Mouse (Mus musculus): ENCODE data around the gene Msmb.
"Not testable (repeated sequence)": the region's sequence is repeated elsewhere in the genome, so short reads cannot be mapped to it uniquely, and the experiment has no call there.

Msmb gene

DNA sequence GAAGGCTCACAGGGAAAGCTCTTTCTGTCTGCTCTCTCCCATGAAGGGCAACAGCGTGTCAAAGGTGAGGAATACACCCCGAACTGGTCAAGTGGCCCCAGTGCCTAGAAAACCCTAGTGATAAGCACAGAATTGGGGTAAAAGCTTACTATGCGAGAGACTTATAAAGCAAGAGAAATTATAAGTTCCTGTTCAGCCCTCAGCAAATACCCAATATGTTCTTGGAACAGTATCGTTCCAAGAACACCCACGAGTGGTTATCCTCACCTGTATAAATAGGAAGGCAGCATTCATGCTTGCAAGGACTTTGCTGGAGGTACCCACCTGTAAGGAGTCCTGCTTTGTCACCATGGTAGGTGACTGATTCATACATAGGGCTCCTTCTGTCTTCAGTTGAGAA lies at the start of gene Msmb:
Gene Msmb (plus strand): TSS at position 301 of the 400 bp plus-strand sequence.
- no peak for DNase-seq (ENCODE audit: low spot score in 2 of 2)

DNA sequence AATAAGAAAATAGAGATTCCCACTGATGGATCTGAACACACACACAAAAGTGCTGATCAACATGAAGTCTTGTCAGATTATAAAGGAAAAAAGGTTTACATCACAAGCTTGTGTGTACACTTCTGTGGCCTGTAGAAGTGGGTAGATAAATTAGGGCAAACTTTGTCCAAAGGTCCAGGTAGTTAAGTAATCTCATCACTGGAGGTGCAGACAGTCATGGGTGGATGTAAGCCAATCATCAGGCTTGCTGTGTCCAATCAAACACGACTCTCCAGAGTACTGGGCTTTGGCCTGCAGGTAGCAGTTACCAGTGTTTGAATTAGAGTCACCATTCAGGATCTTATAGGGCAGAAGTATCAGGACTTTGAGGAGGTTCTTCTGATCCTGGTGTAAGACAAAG lies 48.8 kb upstream of the Msmb start:
- no peak for DNase-seq (ENCODE audit: low spot score in 2 of 2)

DNA sequence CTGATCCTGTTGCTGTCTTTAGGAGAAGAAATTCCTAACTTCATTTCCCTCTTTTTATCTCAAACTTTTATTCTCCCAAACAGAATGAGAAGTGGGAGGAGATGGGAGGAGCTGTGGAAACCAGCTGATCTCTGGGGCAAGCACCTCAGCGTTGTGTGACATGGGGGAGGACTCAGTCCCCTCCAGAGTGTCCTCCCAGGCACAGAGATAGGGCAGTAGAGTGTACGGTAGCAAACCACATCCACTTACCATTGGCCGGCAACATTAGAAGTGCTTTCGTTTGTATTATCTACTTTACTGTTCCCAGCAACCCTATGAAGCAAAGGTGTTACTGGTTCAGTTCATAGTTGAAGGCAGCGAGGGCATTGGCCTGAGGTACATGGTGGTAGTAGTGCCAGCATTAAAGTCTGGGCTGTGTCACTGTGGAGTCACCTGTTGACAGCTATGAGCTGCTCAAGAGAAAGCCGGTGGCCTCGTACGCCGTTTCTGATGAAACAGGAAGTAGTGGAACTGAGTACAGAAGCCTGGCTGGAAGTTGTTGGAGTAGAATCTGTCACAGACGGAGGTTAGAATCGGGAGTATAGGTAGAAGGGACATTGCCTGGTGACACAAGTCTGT lies 48.2 kb upstream of the Msmb start:
- no peak for DNase-seq (ENCODE audit: low spot score in 2 of 2)

DNA sequence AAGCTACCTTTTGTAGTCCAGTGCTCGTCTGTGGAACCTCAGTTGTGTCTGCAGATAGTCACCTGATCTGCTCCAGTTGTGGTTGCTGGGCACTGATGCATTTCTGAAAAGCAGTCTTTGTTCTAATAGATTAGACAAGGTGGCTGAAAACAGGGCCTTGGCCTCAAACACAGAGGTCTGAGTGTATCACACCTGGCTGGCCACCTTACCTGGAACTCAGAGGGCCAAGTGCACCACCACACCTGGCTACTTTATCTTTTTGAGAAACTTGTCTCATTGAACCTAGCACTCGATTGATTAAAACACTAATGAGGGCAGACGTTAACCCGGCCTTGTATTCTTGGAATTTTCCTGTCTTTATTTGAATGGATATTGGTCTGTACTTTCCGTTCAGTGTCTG lies 46.2 kb upstream of the Msmb start:
- DNase-seq (ENCODE audit: low spot score in 2 of 2), result no peak

GRCm38 (mm10) chr14:32096740-32097139 lies 45.1 kb upstream of the Msmb start:
- DNase-seq (ENCODE audit: low spot score in 2 of 2), result no peak

DNA sequence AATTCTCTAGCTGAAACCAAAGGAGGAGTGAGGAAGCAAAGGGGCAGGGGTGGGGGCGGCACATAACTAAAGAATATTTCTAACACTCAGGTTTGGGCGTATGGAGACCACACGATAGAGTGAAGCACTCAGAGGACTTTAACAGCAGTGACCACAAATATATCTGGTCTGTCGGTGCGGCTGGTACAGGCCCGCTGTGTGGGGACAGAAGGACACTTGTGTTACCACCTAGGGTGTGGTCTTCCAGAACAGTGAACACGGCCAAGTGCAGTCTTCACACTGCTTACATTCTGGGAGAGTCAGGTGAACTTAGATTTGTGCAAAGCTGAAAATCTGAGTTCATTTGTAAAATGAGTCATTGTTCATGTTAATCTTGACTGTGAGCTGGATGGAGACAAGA lies 44.1 kb upstream of the Msmb start:
- no peak for DNase-seq (ENCODE audit: low spot score in 2 of 2)

- no peak for DNase-seq (ENCODE audit: low spot score in 2 of 2)
Observed at GRCm38 (mm10) chr14:32098951-32099350, 42.9 kb upstream of the Msmb start.

GRCm38 (mm10) chr14:32103556-32103955 lies 38.3 kb upstream of the Msmb start:
- no peak for DNase-seq (ENCODE audit: low spot score in 2 of 2)

DNA sequence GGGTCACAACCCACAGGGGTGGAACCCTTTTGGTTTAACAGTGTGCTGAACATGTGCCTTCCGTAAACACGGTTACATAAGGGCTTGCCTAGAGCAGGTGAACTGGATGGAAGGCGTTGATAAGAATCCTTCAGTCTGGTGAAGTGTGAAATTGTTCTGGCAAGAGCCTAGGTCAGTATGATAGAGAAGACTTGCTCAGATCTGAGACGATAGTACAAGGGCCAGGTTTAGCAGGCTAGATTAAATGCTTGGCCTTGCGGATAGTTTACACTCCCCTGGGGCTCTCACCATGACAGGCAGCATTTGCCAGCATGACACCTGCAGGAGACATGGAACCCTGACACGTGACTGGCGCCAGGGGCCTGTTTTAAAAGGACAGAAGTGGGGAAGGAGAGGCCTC lies 36.2 kb upstream of the Msmb start:
- no peak for DNase-seq (ENCODE audit: low spot score in 2 of 2)

DNA sequence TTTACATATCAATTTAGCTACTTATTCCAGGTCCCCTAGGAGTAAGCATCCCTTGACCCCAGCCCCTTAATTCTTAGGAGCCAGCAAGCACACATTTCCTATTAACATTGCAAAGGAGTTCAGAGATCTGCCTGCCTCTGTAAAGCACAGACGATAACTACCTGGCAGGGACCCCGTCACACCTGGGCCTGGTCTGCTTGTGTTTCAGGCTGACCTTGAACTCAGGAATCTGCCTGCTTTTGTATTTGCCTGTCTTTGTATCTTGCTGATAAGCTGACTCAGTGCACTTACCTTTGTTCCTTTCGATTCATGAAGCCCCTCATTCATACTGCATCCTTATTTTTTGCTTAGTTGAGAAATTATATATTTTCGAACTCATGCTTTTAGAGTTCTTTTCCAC lies 34.9 kb upstream of the Msmb start:
- DNase-seq (ENCODE audit: low spot score in 2 of 2), result no peak

GRCm38 (mm10) chr14:32112124-32112523 lies 29.7 kb upstream of the Msmb start:
- DNase-seq (ENCODE audit: low spot score in 2 of 2), result not testable (repeated sequence)

DNA sequence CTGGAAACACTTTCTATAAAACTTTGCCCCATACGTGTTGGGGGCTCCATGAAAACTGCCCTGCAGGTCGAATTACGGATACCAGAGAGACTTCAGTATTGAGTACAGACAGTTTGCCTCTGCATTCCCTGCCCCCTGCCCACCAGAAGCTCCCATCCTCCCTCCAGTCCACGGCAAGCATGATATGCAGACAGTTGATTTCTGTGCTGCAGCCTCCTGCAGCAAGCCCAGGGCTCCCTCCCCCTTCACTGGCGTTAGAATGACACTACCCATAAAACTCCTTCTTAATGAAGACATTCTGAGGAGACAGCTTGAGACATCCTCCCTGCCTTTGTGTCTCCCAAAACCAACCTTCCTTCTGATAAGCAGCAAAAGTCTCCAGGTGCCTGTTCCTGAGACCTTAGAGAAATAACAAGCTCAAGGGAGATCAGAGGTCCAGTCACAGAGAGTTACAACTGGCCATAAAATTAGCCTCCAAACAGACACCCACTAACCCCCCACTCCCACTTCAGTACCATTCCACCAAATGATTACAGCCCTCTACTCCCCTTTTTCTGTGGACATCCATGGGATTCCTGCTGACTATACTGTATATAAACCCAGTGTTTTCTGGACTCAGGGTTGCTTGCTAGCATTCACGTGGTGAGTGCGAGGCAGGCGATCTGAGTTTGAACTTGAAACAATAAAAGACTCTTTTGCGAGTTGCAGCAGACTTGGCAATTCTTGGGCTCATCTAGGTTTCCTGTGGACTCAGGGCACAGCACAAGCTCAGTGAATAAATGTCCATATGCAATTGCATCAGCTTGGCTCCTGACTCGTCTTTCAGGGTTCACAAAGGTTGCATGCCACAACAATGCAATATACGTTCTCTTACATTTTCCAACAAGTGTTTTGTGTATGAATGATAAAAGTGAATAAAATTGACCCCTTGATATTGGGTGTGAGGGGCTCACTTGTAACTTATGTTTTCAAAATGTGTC lies 20.6 kb upstream of the Msmb start:
- no peak for DNase-seq (ENCODE audit: low spot score in 2 of 2)

DNA sequence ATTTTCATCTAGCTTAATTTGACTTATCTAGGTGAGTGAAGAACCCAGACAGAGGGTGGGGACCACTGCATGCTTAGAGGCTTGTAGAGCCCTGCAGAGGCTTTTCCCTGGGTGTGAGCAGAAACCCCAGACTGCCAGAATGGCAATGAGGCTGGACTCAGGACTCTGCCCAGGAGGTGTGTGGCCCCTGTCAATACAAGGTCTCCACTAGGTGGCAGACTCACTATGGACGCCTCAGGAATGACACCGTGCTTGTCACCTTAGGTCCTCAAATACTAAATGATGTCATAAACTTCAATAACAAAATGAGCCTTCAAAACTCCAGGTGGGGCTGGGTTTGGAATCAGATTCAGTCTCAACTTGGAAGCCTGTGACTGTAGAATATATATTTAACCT lies 19.9 kb upstream of the Msmb start:
- DNase-seq (ENCODE audit: low spot score in 2 of 2), result peak; percentile 62 to 76

- no peak for DNase-seq (ENCODE audit: low spot score in 2 of 2)
Observed at GRCm38 (mm10) chr14:32124261-32124660, 17.6 kb upstream of the Msmb start.

DNA sequence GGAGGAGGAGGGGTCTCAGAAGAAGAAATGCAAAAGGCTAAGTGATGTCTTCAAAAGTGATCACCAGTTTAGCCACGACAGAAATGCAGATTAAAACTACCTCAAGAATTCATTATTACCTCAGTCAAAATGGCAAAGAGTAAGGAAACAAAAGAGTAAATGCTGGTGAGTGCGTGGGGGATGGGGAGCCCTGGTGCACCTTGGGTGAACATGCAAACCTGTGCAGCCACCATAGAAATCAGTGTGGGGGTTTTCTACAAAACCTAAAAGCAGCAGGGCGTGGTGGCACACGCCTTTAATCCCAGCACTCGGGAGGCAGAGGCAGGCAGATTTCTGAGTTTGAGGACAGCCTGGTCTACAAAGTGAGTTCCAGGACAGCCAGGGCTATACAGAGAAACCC lies 16.6 kb upstream of the Msmb start:
- not testable (repeated sequence) for DNase-seq (ENCODE audit: low spot score in 2 of 2)

- no peak for DNase-seq (ENCODE audit: low spot score in 2 of 2)
Observed at GRCm38 (mm10) chr14:32128409-32128808, 13.4 kb upstream of the Msmb start.

DNA sequence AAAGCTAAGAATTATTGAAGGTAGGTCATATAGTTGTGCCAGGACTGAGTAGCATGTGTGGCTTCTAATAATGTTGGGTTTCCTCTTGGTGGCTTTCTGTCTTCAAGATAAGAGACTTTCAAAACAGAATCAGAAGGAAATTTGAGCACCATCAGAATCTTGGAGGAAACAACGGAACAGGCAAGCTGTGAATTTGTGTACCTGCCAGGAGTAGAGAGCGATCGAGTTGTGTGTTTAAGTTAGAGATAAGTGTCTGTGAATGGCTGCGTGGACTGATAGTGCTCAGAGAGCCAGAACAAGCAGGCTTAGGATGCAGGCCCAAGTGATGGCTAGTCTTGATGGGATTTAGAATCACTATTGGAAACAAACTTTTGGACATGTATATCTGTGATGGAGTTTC lies 10.0 kb upstream of the Msmb start:
- no peak for DNase-seq (ENCODE audit: low spot score in 2 of 2)

DNA sequence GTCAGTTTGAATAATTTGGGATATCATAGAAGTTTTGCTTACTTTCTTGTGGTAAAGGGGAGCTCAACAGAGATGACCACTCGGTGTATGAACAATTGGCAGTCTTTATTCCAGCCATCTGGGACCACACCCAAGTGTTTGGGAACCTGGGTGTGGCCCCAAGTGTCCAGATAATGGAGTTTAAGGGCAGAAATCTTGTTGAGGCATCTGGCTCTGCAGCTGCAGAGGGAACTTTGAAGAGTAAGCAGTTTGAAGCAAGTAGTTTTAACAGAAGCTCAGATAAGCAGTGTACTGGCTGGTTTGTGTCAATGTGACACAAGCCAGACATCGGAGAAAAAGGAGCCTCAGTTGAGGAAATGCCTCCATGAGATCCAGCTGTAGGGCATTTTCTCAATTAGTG lies 7.5 kb upstream of the Msmb start:
- no peak for DNase-seq (ENCODE audit: low spot score in 2 of 2)

DNA sequence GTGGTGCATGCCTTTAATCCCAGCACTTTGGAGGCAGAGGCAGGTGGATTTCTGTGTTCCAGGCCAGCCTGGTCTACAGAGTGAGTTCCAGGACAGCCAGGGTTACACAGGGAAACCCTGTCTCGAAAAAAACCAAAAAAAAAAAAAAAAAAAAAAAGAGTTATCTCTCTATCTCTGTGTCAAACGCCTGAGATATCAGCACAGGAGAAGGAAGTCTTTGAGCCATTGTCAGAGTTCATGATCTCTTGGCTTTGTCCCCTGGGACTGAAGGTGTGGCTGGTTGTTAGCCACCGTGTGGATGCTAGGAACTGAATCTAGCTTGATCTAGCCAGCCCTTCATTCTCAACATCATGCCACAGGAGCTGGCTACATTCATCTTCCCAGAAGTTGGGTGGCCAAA lies 5.4 kb upstream of the Msmb start:
- DNase-seq (ENCODE audit: low spot score in 2 of 2), result not testable (repeated sequence)

GRCm38 (mm10) chr14:32140359-32140965 lies 1.4 kb upstream of the Msmb start:
- no peak for DNase-seq (ENCODE audit: low spot score in 2 of 2)

GRCm38 (mm10) chr14:32144734-32145133 lies 2.9 kb downstream of the Msmb start:
- no peak for DNase-seq (ENCODE audit: low spot score in 2 of 2)

- DNase-seq (ENCODE audit: low spot score in 2 of 2), result peak; percentile 43 to 69
Observed at GRCm38 (mm10) chr14:32145401-32145800, 3.6 kb downstream of the Msmb start.
